Mouse (Mus musculus): ENCODE data around the gene Snx5. TPM values are rescaled to one million over a fixed set of nuclear protein-coding genes. Genes with fewer than 3 reads are reported as not detected.

Snx5 gene
- total and polyA plus RNA-seq, 2 experiments from 2014 or later = 67.2 to 68.1 TPM

DNA sequence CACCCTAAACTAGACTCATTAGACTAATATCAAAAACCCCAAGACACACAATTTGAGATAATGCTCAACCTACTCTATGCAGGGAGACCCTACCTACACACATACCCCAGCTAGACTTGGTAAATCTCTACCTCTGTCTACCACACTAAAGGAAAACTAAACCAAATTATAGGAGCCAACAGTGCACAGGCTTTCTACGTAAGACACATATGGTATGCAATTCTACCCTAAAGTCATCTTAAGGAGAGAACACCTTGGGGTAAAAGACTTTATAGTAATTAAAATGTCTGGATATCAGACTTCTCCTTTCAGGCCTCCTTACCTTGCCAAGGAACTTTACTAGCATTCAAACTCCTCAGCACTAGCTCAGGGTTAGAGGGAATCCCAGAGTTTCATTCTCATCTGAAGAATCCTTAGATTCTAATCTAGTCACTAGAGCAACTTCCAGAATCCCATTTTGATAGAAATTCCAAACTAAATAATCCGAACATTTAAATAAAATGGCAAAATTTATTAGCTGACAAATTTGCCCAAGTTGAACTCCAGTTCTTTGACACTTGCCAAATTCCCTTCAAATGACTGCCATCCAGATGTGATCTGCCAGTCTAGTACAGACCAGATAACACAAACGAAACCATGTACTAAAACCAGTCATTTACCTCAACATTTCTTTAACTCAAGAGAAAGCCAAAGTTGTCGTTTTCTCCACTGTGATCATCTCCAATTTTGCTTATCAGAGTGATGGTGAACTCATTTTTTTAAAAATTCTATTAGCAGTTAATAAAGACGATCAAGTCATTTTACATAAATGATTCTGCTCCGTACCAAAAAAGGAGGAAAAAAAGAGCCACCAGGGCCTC lies 2.0 kb downstream of the Snx5 start:
- no peak overlapping the region for H3K27ac ChIP-seq
- peaks cover 12% of the 10 kb centered on the region; the same call in 1 of the 2 replicates for H3K4me1 ChIP-seq (ENCODE audit: insufficient read depth, low read length)
- DNase-seq (ENCODE audit: low spot score) = no peak
- 10% methylated on average over 6 of the region's 6 CpGs for WGBS
- H3K27me3 ChIP-seq (ENCODE audit: insufficient read depth, low read length) = no peaks in the 10 kb centered on the region
- H3K4me3 ChIP-seq (ENCODE audit: low read length) = peak overlapping the region; percentile 89
- peak overlapping the region; percentile 89; the same call in 1 of the 2 replicates for H3K9ac ChIP-seq (replicated peaks; ENCODE audit: low read length)
- no peak for ATAC-seq
- no peaks in the 10 kb centered on the region for H3K9me3 ChIP-seq (ENCODE audit: low read length)
- TF ChIP-seq CTCF (IDR thresholded peaks at IDR 0.05; ENCODE audit: low read depth) = no peak
- H3K4me2 ChIP-seq (ENCODE audit: low read depth, low read length) = peak overlapping the region; percentile 61
- H3K36me3 ChIP-seq (ENCODE audit: insufficient read depth, low read length) = no peaks in the 10 kb centered on the region

DNA sequence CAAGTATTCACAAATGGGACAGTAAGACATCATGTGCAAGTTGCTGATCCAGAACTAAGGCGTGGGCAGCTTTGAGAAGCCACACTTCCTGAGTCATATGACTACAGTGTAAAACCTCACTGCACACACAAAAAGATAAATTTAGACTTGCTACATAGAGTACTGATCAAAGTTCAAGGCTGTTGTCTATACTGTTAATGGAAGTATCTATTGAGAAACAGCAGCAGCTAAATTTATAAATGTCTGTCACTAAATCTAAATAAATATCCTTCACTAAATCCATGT lies 3.0 kb downstream of the Snx5 start:
- Histone ChIP-seq H3K9me3 (ENCODE audit: low read length) (no peaks in the 10 kb centered on the region), H3K9ac (replicated peaks; ENCODE audit: low read length) (peak overlapping the region; percentile 3; the same call in 1 of the 2 replicates), H3K27me3 (ENCODE audit: insufficient read depth, low read length) (no peaks in the 10 kb centered on the region), H3K36me3 (ENCODE audit: insufficient read depth, low read length) (no peaks in the 10 kb centered on the region), H3K4me2 (ENCODE audit: low read depth, low read length) (0 out of 2 replicates have a peak overlapping the region, but pooled peaks have one; percentile 61), H3K4me1 (ENCODE audit: insufficient read depth, low read length) (peaks cover 12% of the 10 kb centered on the region; the same call in 1 of the 2 replicates), H3K27ac (no peak overlapping the region), H3K4me3 (ENCODE audit: low read length) (no peak overlapping the region)
- no peak for TF ChIP-seq CTCF (IDR thresholded peaks at IDR 0.05; ENCODE audit: low read depth)
- no peak for ATAC-seq
- no peak for DNase-seq (ENCODE audit: low spot score)
- 33% methylated on average over 1 of the region's 1 CpGs for WGBS

DNA sequence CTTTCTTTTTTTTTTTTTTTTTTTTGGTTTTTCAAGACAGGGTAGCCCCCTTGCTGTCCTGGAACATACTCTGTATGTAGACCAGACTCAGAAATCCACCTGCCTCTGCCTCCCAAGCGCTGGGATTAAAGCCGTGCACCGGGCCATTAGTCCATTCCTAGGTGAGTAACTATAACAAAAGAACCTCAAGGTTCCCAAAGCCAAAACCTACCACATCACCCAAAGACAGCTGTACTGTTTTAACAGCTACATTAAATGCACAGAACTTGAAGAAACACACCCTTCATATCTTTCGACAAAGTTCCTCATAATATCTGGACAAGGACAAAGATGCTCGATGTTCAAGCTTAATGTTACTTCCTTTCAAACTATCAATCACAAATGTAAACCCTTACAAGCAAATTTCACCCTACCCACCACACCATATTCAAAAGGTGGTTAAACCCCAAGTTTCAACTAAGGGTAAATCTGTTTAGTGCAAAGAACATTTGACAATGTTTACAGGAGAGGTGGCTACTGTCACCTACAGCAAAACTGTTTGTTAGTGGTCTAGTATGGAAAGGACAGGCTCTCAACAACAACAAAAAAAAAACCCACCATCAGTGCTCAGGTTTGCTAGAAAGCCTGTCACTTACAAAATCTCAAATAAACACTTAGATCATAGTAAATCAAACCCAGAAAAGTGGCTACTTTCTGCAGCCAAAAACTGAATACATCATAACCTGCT lies 3.5 kb downstream of the Snx5 start:
- Histone ChIP-seq H3K27ac (no peak overlapping the region), H3K4me1 (ENCODE audit: insufficient read depth, low read length) (peaks cover 12% of the 10 kb centered on the region; the same call in 1 of the 2 replicates), H3K36me3 (ENCODE audit: insufficient read depth, low read length) (no peaks in the 10 kb centered on the region), H3K27me3 (ENCODE audit: insufficient read depth, low read length) (no peaks in the 10 kb centered on the region), H3K4me2 (ENCODE audit: low read depth, low read length) (0 out of 2 replicates have a peak overlapping the region, but pooled peaks have one; percentile 61), H3K9me3 (ENCODE audit: low read length) (no peaks in the 10 kb centered on the region), H3K9ac (replicated peaks; ENCODE audit: low read length) (peak overlapping the region; percentile 3; the same call in 1 of the 2 replicates), H3K4me3 (ENCODE audit: low read length) (no peak overlapping the region)
- no peak for DNase-seq (ENCODE audit: low spot score)
- no peak for TF ChIP-seq CTCF (IDR thresholded peaks at IDR 0.05; ENCODE audit: low read depth)
- ATAC-seq = no peak
- 50% methylated on average over 5 of the region's 5 CpGs for WGBS

DNA sequence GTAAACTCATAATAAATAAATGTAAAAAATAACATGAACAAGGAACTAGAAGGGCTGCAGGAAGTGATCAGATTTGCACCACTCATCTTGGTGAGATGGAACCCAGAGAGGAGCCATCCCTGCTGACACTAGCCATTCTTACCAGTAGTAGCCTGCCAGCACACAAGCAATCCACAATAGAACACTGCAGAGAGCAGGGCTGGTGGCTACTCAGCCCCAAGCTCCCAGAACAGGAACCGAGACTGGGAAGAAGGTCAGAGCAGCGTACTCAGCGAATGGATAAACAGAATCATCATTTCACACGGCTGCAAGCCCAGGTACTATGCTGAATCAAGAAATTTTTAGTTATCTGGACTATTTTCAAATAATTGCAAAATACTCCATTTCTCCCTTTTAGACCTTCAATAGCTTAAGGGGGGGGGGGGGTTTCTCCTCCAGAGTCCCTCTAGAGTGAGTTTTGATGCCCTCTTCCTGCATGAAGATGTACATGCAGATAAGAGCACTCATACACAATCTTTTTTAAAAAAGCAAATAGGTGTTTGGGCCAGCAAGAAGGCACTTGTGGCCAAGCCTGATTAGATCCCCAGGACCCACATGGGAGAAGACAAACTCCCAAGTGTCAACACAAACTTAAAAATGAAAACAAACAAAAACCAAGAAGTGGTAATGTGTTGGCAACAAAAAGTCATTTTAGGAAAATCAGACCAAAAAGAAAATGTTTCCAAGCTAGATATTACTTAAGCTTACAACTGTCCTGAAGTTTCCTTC lies 4.6 kb downstream of the Snx5 start:
- no peak overlapping the region for H3K4me3 ChIP-seq (ENCODE audit: low read length)
- no peaks in the 10 kb centered on the region for H3K27me3 ChIP-seq (ENCODE audit: insufficient read depth, low read length)
- H3K4me2 ChIP-seq (ENCODE audit: low read depth, low read length) = no peak overlapping the region
- H3K36me3 ChIP-seq (ENCODE audit: insufficient read depth, low read length) = no peaks in the 10 kb centered on the region
- H3K27ac ChIP-seq = no peak overlapping the region
- ATAC-seq (no peak), DNase-seq (ENCODE audit: low spot score) (no peak)
- H3K4me1 ChIP-seq (ENCODE audit: insufficient read depth, low read length) = peaks cover 12% of the 10 kb centered on the region; the same call in 1 of the 2 replicates
- no peaks in the 10 kb centered on the region for H3K9me3 ChIP-seq (ENCODE audit: low read length)
- H3K9ac ChIP-seq (replicated peaks; ENCODE audit: low read length) = no peak overlapping the region
- 47% methylated on average over 4 of the region's 4 CpGs for WGBS
- TF ChIP-seq CTCF (IDR thresholded peaks at IDR 0.05; ENCODE audit: low read depth) = no peak

DNA sequence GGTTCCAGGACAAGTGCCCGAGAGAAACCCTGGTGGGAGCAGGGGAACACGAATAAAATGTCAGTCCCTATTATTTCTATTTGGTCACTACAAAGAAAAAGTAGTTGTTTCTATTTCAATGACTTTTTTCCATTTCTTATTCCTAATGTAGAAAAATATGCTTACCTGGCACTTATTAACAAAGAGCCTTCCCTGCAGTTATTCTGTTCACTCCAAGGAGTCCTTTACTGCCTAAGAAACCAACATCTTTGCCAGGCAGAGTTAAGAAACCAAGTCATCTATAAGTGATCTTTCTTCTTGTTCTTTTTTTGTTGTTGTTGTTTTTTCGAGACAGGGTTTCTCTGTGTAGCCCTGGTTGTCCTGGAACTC lies 5.6 kb downstream of the Snx5 start:
- 70% methylated on average over 3 of the region's 3 CpGs for WGBS
- H3K9me3 ChIP-seq (ENCODE audit: low read length) = no peaks in the 10 kb centered on the region
- peaks cover 12% of the 10 kb centered on the region; the same call in 1 of the 2 replicates for H3K4me1 ChIP-seq (ENCODE audit: insufficient read depth, low read length)
- no peak overlapping the region for H3K9ac ChIP-seq (replicated peaks; ENCODE audit: low read length)
- no peak overlapping the region for H3K4me2 ChIP-seq (ENCODE audit: low read depth, low read length)
- H3K4me3 ChIP-seq (ENCODE audit: low read length) = no peak overlapping the region
- DNase-seq (ENCODE audit: low spot score) (no peak), ATAC-seq (no peak)
- H3K27ac ChIP-seq = no peak overlapping the region
- no peaks in the 10 kb centered on the region for H3K27me3 ChIP-seq (ENCODE audit: insufficient read depth, low read length)
- TF ChIP-seq CTCF (IDR thresholded peaks at IDR 0.05; ENCODE audit: low read depth) = no peak
- no peaks in the 10 kb centered on the region for H3K36me3 ChIP-seq (ENCODE audit: insufficient read depth, low read length)

DNA sequence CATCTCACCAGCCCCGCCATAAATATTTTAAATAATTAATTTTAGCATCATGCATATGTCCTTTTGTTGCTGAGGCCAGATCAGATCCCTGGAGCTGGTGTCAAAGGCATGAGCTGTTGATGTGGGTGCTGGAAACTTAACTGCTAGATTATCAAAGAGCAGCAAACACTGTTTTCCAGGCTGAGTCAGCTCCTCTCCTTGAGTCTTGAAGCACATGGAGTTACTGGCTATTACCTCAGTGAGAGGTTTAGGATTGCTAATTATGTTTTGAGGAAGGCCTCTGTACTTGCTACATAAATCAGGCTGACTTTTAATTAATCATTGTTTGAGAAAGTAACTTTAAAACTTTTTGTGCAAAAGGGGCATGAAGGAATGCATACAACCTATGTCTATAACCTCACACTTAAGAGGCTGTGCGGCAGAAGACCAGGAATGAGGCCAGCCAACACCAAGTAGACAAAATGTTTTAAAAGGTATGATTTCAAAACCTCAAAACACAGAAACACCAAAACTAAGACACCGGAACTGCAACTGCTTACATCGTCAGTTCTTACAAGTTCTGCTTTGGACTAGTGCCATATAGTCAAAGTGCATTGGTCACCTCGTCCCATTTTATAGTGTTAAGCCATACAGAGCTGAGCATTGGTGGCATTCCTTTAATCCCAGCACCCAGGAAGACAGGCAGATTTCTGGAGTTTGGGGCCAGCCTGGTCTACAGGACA lies 6.1 kb downstream of the Snx5 start:
- no peaks in the 10 kb centered on the region for H3K27me3 ChIP-seq (ENCODE audit: insufficient read depth, low read length)
- WGBS = 69% methylated on average over 5 of the region's 5 CpGs
- H3K4me2 ChIP-seq (ENCODE audit: low read depth, low read length) = no peak overlapping the region
- H3K9ac ChIP-seq (replicated peaks; ENCODE audit: low read length) = no peak overlapping the region
- no peaks in the 10 kb centered on the region for H3K36me3 ChIP-seq (ENCODE audit: insufficient read depth, low read length)
- TF ChIP-seq CTCF (IDR thresholded peaks at IDR 0.05; ENCODE audit: low read depth) = no peak
- no peak overlapping the region for H3K27ac ChIP-seq
- H3K4me1 ChIP-seq (ENCODE audit: insufficient read depth, low read length) = peaks cover 12% of the 10 kb centered on the region; the same call in 1 of the 2 replicates
- no peaks in the 10 kb centered on the region for H3K9me3 ChIP-seq (ENCODE audit: low read length)
- DNase-seq (ENCODE audit: low spot score) (no peak), ATAC-seq (no peak)
- no peak overlapping the region for H3K4me3 ChIP-seq (ENCODE audit: low read length)
